In the genomic region with DNA sequence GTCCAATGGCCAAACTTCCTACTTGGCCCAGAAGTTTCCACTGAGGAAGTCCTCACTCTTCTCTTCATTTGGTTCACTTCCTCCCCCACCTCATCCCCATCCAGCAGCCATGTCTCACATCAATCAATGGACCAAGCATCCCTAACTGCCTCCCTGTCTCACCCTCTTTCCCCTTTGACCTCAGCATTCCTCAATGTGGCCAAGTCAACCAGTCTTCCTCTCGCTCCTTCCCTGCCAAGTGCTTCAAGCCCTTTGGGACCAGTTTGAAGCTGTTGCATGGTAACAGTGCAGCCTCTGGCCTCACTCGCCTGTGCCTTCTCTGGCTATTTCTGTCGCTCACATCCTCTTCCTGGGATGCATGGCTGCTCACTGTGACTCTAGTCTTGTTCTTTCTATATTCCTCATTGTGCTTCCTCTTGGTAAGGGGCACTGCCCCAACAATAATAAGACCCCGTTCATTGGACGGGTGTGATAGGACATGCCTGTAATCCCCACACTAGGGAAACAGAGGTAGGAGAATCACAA, we compare ENCODE assay signal across 25 mouse cellular contexts.
"Had no signal": no experiment of that assay in that cellular context is flagged by ENCODE, and none has a peak within 500 bp of the region (broad histone marks: within the 10 kb centered on the region; RNA-seq: fewer than 3 reads in every experiment).

No protein-coding gene starts in this region.

- H3K4me2 ChIP-seq: heart, embryonic 11.5 days; hindbrain, embryonic 12.5 days; hindbrain, embryonic 14.5 days; intestine, embryonic 15.5 days; limb, embryonic 13.5 days; limb, embryonic 15.5 days; liver, embryonic 12.5 days had no signal

- H3K27me3 ChIP-seq: hindbrain, embryonic 12.5 days; intestine, embryonic 15.5 days; limb, embryonic 13.5 days; limb, embryonic 15.5 days; liver, embryonic 12.5 days had no signal

- H3K9me3 ChIP-seq: hindbrain, embryonic 10.5 days; hindbrain, embryonic 12.5 days; intestine, embryonic 15.5 days; limb, embryonic 13.5 days; limb, embryonic 15.5 days; liver, embryonic 12.5 days had no signal

- DNase-seq: gastrocnemius, adult 2 months; gastrocnemius, postnatal 10 days; gastrocnemius, postnatal 25 days; heart, postnatal 10 days; heart, postnatal 4 days; kidney, adult 18-20 months; kidney, adult 8-10 months; kidney, postnatal 10 days; kidney, postnatal 25 days; kidney, postnatal 4 days; layer of hippocampus, postnatal 36 days; left cerebral cortex, postnatal 4 days had no signal

- H3K27ac ChIP-seq: gastrocnemius, adult 2 months; hindbrain, embryonic 10.5 days; hindbrain, embryonic 12.5 days; hindbrain, embryonic 14.5 days; intestine, embryonic 15.5 days; layer of hippocampus, adult 2 months; limb, embryonic 13.5 days; limb, embryonic 15.5 days; liver, embryonic 12.5 days; liver, embryonic 14.5 days had no signal

- H3K36me3 ChIP-seq: hindbrain, embryonic 10.5 days; hindbrain, embryonic 12.5 days; intestine, embryonic 15.5 days; limb, embryonic 13.5 days; limb, embryonic 15.5 days; liver, embryonic 12.5 days had no signal

- H3K4me3 ChIP-seq: gastrocnemius, adult 2 months; hindbrain, embryonic 10.5 days; hindbrain, embryonic 12.5 days; intestine, embryonic 15.5 days; layer of hippocampus, adult 2 months; limb, embryonic 13.5 days; limb, embryonic 15.5 days; liver, embryonic 12.5 days had no signal

- H3K9ac ChIP-seq: hindbrain, embryonic 12.5 days; hindbrain, embryonic 14.5 days; intestine, embryonic 15.5 days; limb, embryonic 13.5 days; limb, embryonic 15.5 days; liver, embryonic 12.5 days; liver, embryonic 14.5 days had no signal

- ATAC-seq: hindbrain, embryonic 16.5 days; inflammation-experienced regulatory T-cells, adult 6 months; intestine, embryonic 15.5 days; intestine, postnatal 0 days; liver, embryonic 12.5 days had no signal

- H3K4me1 ChIP-seq: intestine, embryonic 15.5 days; limb, embryonic 15.5 days; liver, embryonic 12.5 days had no signal
